Mouse (Mus musculus) 3134 (cell line): ENCODE measurements at regions not wholly inside any gene's neighbourhood (a gene's known extent, or its start where the extent isn't known, plus 50 kb on each side); places are given as distances from the start of the nearest gene placed in this dataset.

ENCODE experiments used
- DNase-seq: peaks from one replicate; pipeline ENCODE4 v3.0.0-alpha.2; 2011; ENCODE audit warnings: low spot score; ENCODE audit not compliant: insufficient read length; ENCODE audit errors: extremely low read depth

GRCm38 (mm10) chr3:38697871-38698270, 188.9 kb upstream of the Fat4 start:
- DNase-seq, result no peak

GRCm38 (mm10) chr3:38697349-38697748, 189.4 kb upstream of the Fat4 start:
- no peak for DNase-seq

- DNase-seq, result no peak
Observed at GRCm38 (mm10) chr3:38695836-38696235, 190.9 kb upstream of the Fat4 start.

GRCm38 (mm10) chr3:38692768-38693167, 194.0 kb upstream of the Fat4 start:
- no peak for DNase-seq

GRCm38 (mm10) chr3:38684247-38684991, 199.8 kb upstream of the Ankrd50 start:
- DNase-seq, result no peak

- no peak for DNase-seq
Observed at GRCm38 (mm10) chr3:38663670-38664494, 179.2 kb upstream of the Ankrd50 start.

- no peak for DNase-seq
Observed at GRCm38 (mm10) chr3:38663023-38663422, 178.4 kb upstream of the Ankrd50 start.

- DNase-seq, result no peak
Observed at GRCm38 (mm10) chr3:38656790-38657189, 172.1 kb upstream of the Ankrd50 start.

GRCm38 (mm10) chr3:38653928-38654327, 169.3 kb upstream of the Ankrd50 start:
- DNase-seq, result no peak

- no peak for DNase-seq
Observed at GRCm38 (mm10) chr3:38652985-38653685, 168.5 kb upstream of the Ankrd50 start.

- DNase-seq, result no peak
Observed at GRCm38 (mm10) chr3:38650176-38650575, 165.5 kb upstream of the Ankrd50 start.

GRCm38 (mm10) chr3:38648633-38649032, 164.0 kb upstream of the Ankrd50 start:
- DNase-seq, result no peak

GRCm38 (mm10) chr3:38647737-38648330, 163.2 kb upstream of the Ankrd50 start:
- DNase-seq, result no peak

GRCm38 (mm10) chr3:38641733-38642132, 157.1 kb upstream of the Ankrd50 start:
- DNase-seq, result no peak

GRCm38 (mm10) chr3:38636806-38637205, 152.2 kb upstream of the Ankrd50 start:
- no peak for DNase-seq

- no peak for DNase-seq
Observed at GRCm38 (mm10) chr3:38633347-38633746, 148.7 kb upstream of the Ankrd50 start.

- DNase-seq, result no peak
Observed at GRCm38 (mm10) chr3:38625575-38626184, 141.0 kb upstream of the Ankrd50 start.

- no peak for DNase-seq
Observed at GRCm38 (mm10) chr3:38617989-38618388, 133.3 kb upstream of the Ankrd50 start.

GRCm38 (mm10) chr3:38617217-38617616, 132.6 kb upstream of the Ankrd50 start:
- DNase-seq, result no peak

- no peak for DNase-seq
Observed at GRCm38 (mm10) chr3:38613706-38614105, 129.1 kb upstream of the Ankrd50 start.
